Mouse (Mus musculus) heart, adult 2 months (tissue): Measurements from ENCODE around the gene Catsperg1. TPM values are rescaled to one million over a fixed set of nuclear protein-coding genes. Genes with fewer than 3 reads are reported as not detected.
"Not testable (repeated sequence)": the region's sequence is repeated elsewhere in the genome, so short reads cannot be mapped to it uniquely, and the experiment has no call there.

Source experiments
- DNase-seq, 2 experiments: peaks; one replicate each; pipeline ENCODE4 v3.0.0; 2021
- H3K27ac ChIP-seq: fragments of 200-600 bp; 2 replicates; pipeline ENCODE4 v1.8.1; 2022
- H3K27me3 ChIP-seq: fragments of 200-500 bp; 2 replicates; pipeline ENCODE4 v1.6.1; 2012; ENCODE audit warnings: mild to moderate bottlenecking, low read length, inconsistent platforms, mixed read lengths; ENCODE audit not compliant: control insufficient read depth, insufficient read depth
- H3K36me3 ChIP-seq: fragments of 200-500 bp; 2 replicates; pipeline ENCODE4 v1.6.1; 2012; ENCODE audit warnings: low read length, inconsistent platforms; ENCODE audit not compliant: control insufficient read depth, insufficient read depth
- H3K4me1 ChIP-seq: fragments of 200-500 bp; 2 replicates; pipeline ENCODE4 v1.6.1; 2011; ENCODE audit warnings: low read length; ENCODE audit not compliant: control insufficient read depth, insufficient read depth
- H3K4me3 ChIP-seq: fragments of 200-600 bp; 2 replicates; pipeline ENCODE4 v1.8.1; 2022
- H3K79me2 ChIP-seq: fragments of 200-500 bp; replicated peaks from 2 replicates; pipeline ENCODE4 v1.6.1; 2012; ENCODE audit warnings: mild to moderate bottlenecking, inconsistent platforms, low read length, moderate library complexity, mixed read lengths; ENCODE audit not compliant: control insufficient read depth, insufficient read depth
- H3K9ac ChIP-seq: fragments of 200-500 bp; 2 replicates; pipeline ENCODE4 v1.6.1; 2012; ENCODE audit warnings: low read depth, mild to moderate bottlenecking, control low read depth, inconsistent platforms, low read length, mixed read lengths
- CTCF ChIP-seq: fragments of 200-600 bp; IDR thresholded peaks from 2 replicates; pipeline ENCODE4 v1.8.1; 2022; ENCODE audit warnings: antibody characterized with exemption, mild to moderate bottlenecking, moderate library complexity
- EP300 ChIP-seq: fragments of 200-500 bp; IDR thresholded peaks from 2 replicates; pipeline ENCODE4 v1.6.1; 2011; ENCODE audit warnings: low read depth, low read length, control low read depth; ENCODE audit not compliant: insufficient read depth
- POLR2A ChIP-seq: fragments of 200-500 bp; IDR thresholded peaks from 2 replicates; pipeline ENCODE4 v1.6.1; 2011; ENCODE audit warnings: mild to moderate bottlenecking, low read depth, low read length, control low read depth; ENCODE audit not compliant: insufficient read depth
- WGBS: fragments of 180-500 bp; shearing (Covaris S2); methylation state at CpG from one replicate; pipeline ENCODE4 v1.1.7; 2018; 5-methylcytosine and 5-hydroxymethylcytosine counted together
- intact Hi-C: fragments of 180-260 bp; cut with DNase I; formaldehyde crosslinking; loops from one replicate; pipeline ENCODE4 v1.15.1; 2025
- polyA plus RNA-seq: library from polyadenylated mRNA; depleted of rRNA; stranded (reverse); fragments of >200 nt; gene quantifications from 2 replicates; pipeline ENCODE4 v1.2.3, GENCODE M21; 2012
- total RNA-seq, 2 experiments: library from RNA; stranded (reverse); gene quantifications; 2 replicates each; pipeline ENCODE4 v1.2.3; 2021

Catsperg1 gene
- total and polyA plus RNA-seq, 3 experiments = 0.30 to 1.0 (median 0.34) TPM

- Histone ChIP-seq H3K4me3 (no peak overlapping the region), H3K79me2 (no peaks in the 10 kb centered on the region), H3K9ac (no peak overlapping the region), H3K4me1 (no peaks in the 10 kb centered on the region), H3K27ac (no peak overlapping the region), H3K27me3 (no peaks in the 10 kb centered on the region), H3K36me3 (no peaks in the 10 kb centered on the region)
- WGBS = 88% methylated on average over 7 of the region's 7 CpGs
- no peak for TF ChIP-seq EP300
- TF ChIP-seq POLR2A = no peak
- TF ChIP-seq CTCF = no peak
- intact Hi-C loops = no loop called here
- DNase-seq = no peak
Measured at GRCm38 (mm10) chr7:29146625-29147367, 67.0 kb downstream of the Catsperg1 start.

GRCm38 (mm10) chr7:29144006-29144405, 69.8 kb downstream of the Catsperg1 start:
- H3K9ac ChIP-seq = no peak overlapping the region
- peak in 1 of 2 experiments; percentile 29 for DNase-seq
- H3K4me3 ChIP-seq = no peak overlapping the region
- no peaks in the 10 kb centered on the region for H3K36me3 ChIP-seq
- no peaks in the 10 kb centered on the region for H3K79me2 ChIP-seq
- H3K27me3 ChIP-seq = no peaks in the 10 kb centered on the region
- intact Hi-C loops = no loop called here
- TF ChIP-seq EP300 (no peak), POLR2A (no peak), CTCF (no peak)
- H3K4me1 ChIP-seq = no peaks in the 10 kb centered on the region
- WGBS = 74% methylated on average over 4 of the region's 4 CpGs
- H3K27ac ChIP-seq = no peak overlapping the region

DNA sequence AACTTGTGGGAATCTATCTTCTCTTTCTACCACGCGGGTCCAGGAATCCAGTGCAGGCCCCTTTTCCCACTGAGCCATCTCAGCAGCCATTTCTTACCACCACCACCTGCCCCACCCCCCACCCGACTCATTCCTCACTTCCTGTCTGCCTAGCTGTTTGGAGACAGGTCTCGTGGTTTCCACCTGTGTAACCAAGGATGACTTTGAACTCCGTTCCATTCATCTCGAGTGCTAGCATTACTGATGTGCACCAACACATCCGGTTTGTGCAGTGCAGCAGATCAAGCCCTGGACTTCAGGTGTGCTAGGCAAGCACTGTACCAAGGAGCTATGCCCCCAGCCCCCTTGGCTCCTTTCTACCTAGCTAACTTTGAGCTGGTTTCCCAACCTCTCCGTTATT, 72.4 kb downstream of the Catsperg1 start:
- TF ChIP-seq CTCF (no peak), POLR2A (no peak), EP300 (no peak)
- Histone ChIP-seq H3K36me3 (no peaks in the 10 kb centered on the region), H3K27me3 (no peaks in the 10 kb centered on the region), H3K4me3 (no peak overlapping the region), H3K27ac (no peak overlapping the region), H3K9ac (no peak overlapping the region), H3K4me1 (no peaks in the 10 kb centered on the region), H3K79me2 (no peaks in the 10 kb centered on the region)
- DNase-seq = no peak
- intact Hi-C loops = no loop called here
- WGBS = 75% methylated on average over 8 of the region's 8 CpGs

GRCm38 (mm10) chr7:29139237-29139636, 74.6 kb downstream of the Catsperg1 start:
- DNase-seq, H3K79me2 ChIP-seq, H3K27ac ChIP-seq, H3K36me3 ChIP-seq, H3K4me1 ChIP-seq, H3K27me3 ChIP-seq, intact Hi-C loops, H3K9ac ChIP-seq, H3K4me3 ChIP-seq: not testable (repeated sequence)
- 87% methylated on average over 3 of the region's 4 CpGs for WGBS

GRCm38 (mm10) chr7:29137429-29137828, 76.4 kb downstream of the Catsperg1 start:
- Histone ChIP-seq H3K4me1 (no peaks in the 10 kb centered on the region), H3K36me3 (no peaks in the 10 kb centered on the region), H3K79me2 (no peaks in the 10 kb centered on the region), H3K4me3 (no peak overlapping the region), H3K27ac (no peak overlapping the region), H3K27me3 (no peaks in the 10 kb centered on the region), H3K9ac (no peak overlapping the region)
- intact Hi-C loops = no loop called here
- DNase-seq = no peak
- TF ChIP-seq POLR2A (no peak), EP300 (no peak), CTCF (no peak)
- 30% methylated on average over 16 of the region's 16 CpGs for WGBS

DNA sequence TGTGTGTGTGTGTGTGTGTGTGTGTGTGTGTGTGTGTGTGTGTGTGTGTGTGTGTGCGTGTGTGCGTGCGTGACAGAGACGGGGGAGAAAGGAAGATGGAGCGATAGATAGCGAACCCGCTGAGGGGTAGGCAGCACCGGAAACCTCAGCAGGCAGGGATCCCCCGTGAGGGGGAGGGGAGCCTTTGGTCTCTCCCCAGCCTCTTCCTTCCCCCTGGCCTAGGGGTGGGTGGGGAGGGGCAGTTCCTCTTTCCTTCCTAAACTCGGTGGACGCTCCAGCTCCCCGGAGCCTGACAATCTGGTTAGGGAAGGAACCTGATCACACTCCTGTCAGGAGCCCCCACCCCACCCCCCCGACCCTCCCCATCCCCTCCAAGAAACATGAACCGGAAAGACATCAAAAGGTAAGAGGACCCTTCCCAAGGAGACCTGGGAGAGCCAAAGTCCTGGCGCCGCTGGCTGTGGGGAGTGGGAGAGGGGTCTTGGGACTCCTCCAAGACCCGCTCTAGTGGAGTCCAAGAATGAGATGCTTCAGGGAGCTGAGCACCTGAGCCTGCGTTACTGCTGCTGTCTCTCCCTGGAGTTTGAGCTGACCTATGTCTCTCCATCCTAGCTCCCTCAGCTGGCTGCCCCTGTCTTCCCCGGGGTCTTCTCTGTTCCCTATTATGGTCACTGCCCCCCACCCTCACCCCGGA, 79.0 kb downstream of the Catsperg1 start, which contains the start of gene Rasgrp4:
Rasgrp4 (plus strand) TSS at position 159 of the 694 bp plus-strand sequence.
- Histone ChIP-seq H3K9ac (no peak within 1 kb of the TSS), H3K4me1 (no peaks in the 10 kb centered on the region), H3K27ac (no peak within 1 kb of the TSS; the same call in 1 of the 2 replicates), H3K36me3 (no peaks in the 10 kb centered on the region), H3K4me3 (peak within 1 kb of the TSS; percentile 14; the same call in 1 of the 2 replicates), H3K27me3 (no peaks in the 10 kb centered on the region), H3K79me2 (no peaks in the 10 kb centered on the region)
- no peak for TF ChIP-seq CTCF
- no peak for TF ChIP-seq EP300
- TF ChIP-seq POLR2A = no peak
- intact Hi-C loops = no loop called here
- peak; percentile 41 to 65 for DNase-seq
- 2% methylated on average over 20 of the region's 20 CpGs for WGBS
